In the genomic region with DNA sequence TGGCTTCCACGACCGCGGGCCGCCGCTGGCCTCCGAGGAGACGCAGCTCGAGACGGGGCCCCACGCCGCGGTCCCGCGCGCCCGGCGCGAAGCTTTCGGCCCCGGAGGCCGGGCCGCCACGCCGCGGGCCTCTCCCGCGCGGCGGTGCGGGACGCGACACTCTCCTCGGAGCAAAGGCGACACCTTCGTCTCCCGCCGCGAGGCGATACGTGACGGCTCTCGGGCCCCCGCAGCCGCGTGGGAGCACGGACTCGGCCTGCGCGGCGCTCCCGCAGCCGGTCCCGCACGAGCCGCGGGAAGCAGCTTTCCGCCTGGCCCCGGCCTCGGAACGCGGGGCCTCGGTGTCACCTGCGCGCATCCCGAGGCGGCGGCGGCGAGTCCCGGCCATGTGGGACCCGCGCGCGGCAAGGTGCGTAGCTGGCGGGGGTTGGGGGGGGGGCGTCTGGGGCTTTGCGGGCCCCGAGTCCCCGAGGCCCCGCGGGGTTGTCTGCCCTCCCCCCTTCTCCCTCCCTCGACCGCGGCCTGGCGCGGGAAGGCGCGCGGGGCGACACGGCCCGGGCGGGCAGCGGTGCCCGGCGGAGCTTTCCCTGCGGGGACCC, we compare ENCODE assay signal across 8 mouse cellular contexts. TPM values are rescaled to one million over a fixed set of nuclear protein-coding genes. Genes with fewer than 3 reads are reported as not detected.
DNase-seq lines count a peak whose midpoint lies in the region; ATAC-seq and TF ChIP-seq lines count a peak whose summit lies in the region.

No protein-coding gene starts in this region.

- TF ChIP-seq CTCF in G1E (IDR thresholded peaks at IDR 0.05; ENCODE audit: low read depth, low read length): no peak

- peak overlapping the region; percentile 57 for H3K4me3 ChIP-seq in heart, embryonic 13.5 days
- peak overlapping the region; percentile 40; the same call in 1 of the 2 replicates for H3K4me3 ChIP-seq in G1E (ENCODE audit: low read depth, low read length)
- peak overlapping the region; percentile 52 for H3K4me3 ChIP-seq in forebrain, embryonic 11.5 days (ENCODE audit: low read depth, low read length)
- peak overlapping the region; percentile 44 for H3K4me3 ChIP-seq in liver, embryonic 13.5 days (replicated peaks)

- no peak for DNase-seq in heart, postnatal 4 days
- no peak for DNase-seq in G1E (ENCODE audit: low spot score)
- peak; percentile 59 for DNase-seq in forebrain, embryonic 11.5 days (ENCODE audit: low spot score)
- DNase-seq in liver, embryonic 13.5 days: no peak
- DNase-seq in testis, postnatal 14 days (ENCODE audit: low spot score): peak; percentile 65
- DNase-seq in left cerebral cortex, adult 8-10 months (ENCODE audit: low spot score in 2 of 2): no peak

- no peaks in the 10 kb centered on the region for H3K36me3 ChIP-seq in heart, embryonic 13.5 days
- no peaks in the 10 kb centered on the region for H3K36me3 ChIP-seq in G1E (replicated peaks)
- no peaks in the 10 kb centered on the region for H3K36me3 ChIP-seq in forebrain, embryonic 11.5 days (ENCODE audit: control insufficient read depth, insufficient read depth, low read length)
- H3K36me3 ChIP-seq in liver, embryonic 13.5 days: no peaks in the 10 kb centered on the region

- H3K4me2 ChIP-seq in heart, embryonic 13.5 days: peak overlapping the region; percentile 79
- H3K4me2 ChIP-seq in forebrain, embryonic 11.5 days (ENCODE audit: low read depth, low read length, severe bottlenecking): peak overlapping the region; percentile 84
- peak overlapping the region; percentile 60 for H3K4me2 ChIP-seq in liver, embryonic 13.5 days

- 3% methylated on average over 95 of the region's 98 CpGs for WGBS in heart, embryonic 13.5 days
- WGBS in forebrain, embryonic 11.5 days: 2% methylated on average over 78 of the region's 98 CpGs
- 2% methylated on average over 80 of the region's 98 CpGs for WGBS in liver, embryonic 13.5 days (ENCODE audit: insufficient replicate concordance)

- peaks cover 16% of the 10 kb centered on the region for H3K4me1 ChIP-seq in heart, embryonic 13.5 days
- H3K4me1 ChIP-seq in G1E (ENCODE audit: insufficient read depth, low read depth, low read length): no peaks in the 10 kb centered on the region
- peaks cover 14% of the 10 kb centered on the region for H3K4me1 ChIP-seq in forebrain, embryonic 11.5 days (replicated peaks; ENCODE audit: control insufficient read depth, insufficient read depth, low read length)
- peaks cover 13% of the 10 kb centered on the region for H3K4me1 ChIP-seq in liver, embryonic 13.5 days (replicated peaks)

- H3K9me3 ChIP-seq in heart, embryonic 13.5 days: peaks cover 22% of the 10 kb centered on the region
- peaks cover 19% of the 10 kb centered on the region for H3K9me3 ChIP-seq in G1E (replicated peaks)
- H3K9me3 ChIP-seq in forebrain, embryonic 11.5 days (ENCODE audit: control insufficient read depth, low read length): peaks cover 2% of the 10 kb centered on the region; the same call in 1 of the 2 replicates
- H3K9me3 ChIP-seq in liver, embryonic 13.5 days (replicated peaks): no peaks in the 10 kb centered on the region

- H3K27ac ChIP-seq in heart, embryonic 13.5 days (replicated peaks): no peak overlapping the region
- H3K27ac ChIP-seq in forebrain, embryonic 11.5 days (ENCODE audit: low read depth, low read length): no peak overlapping the region
- no peak overlapping the region for H3K27ac ChIP-seq in liver, embryonic 13.5 days

- H3K27me3 ChIP-seq in heart, embryonic 13.5 days (replicated peaks): peaks cover 66% of the 10 kb centered on the region
- H3K27me3 ChIP-seq in G1E (ENCODE audit: insufficient read depth, low read length): no peaks in the 10 kb centered on the region
- H3K27me3 ChIP-seq in forebrain, embryonic 11.5 days (ENCODE audit: control insufficient read depth, insufficient read depth, low read length): peaks cover 46% of the 10 kb centered on the region
- peaks cover 68% of the 10 kb centered on the region for H3K27me3 ChIP-seq in liver, embryonic 13.5 days

- peak overlapping the region; percentile 64 for H3K9ac ChIP-seq in heart, embryonic 13.5 days
- H3K9ac ChIP-seq in forebrain, embryonic 11.5 days (ENCODE audit: low read length): peak overlapping the region; percentile 39
- no peak overlapping the region for H3K9ac ChIP-seq in liver, embryonic 13.5 days

- no peak for ATAC-seq in heart, embryonic 13.5 days (ENCODE audit: extremely low read depth, insufficient number of reproducible peaks, low FRiP score, low TSS enrichment)
- no peak for ATAC-seq in G1E (ENCODE audit: extremely low read depth, insufficient number of reproducible peaks, low FRiP score, poor library complexity, severe bottlenecking)
- ATAC-seq in forebrain, embryonic 11.5 days (replicated peaks; ENCODE audit: low FRiP score): peak; percentile 56
- no peak for ATAC-seq in liver, embryonic 13.5 days (ENCODE audit: low read depth)
- no peak for ATAC-seq in erythroid progenitor cell, adult 5-6 weeks (replicated peaks; ENCODE audit: low FRiP score, poor library complexity, severe bottlenecking)

RNA-seq across cellular contexts. Expression of gene Trank1, which starts 0.4 kb away (rescaled TPM):
- 0.06 and 0.24 TPM in 2 replicates for polyA plus RNA-seq in heart, embryonic 13.5 days (2015; fragmentation: Nextera tagmentation; extraction: Ambion mirVana)
- total RNA-seq in heart, postnatal 4 days (2021): under 1 TPM; 0.10 to 0.14 TPM
- not detected in 2 replicates for total RNA-seq in G1E (2014; fragmentation: Nextera tagmentation)
- total RNA-seq in G1E (2017): 0.05 and 0.12 TPM in 2 replicates
- not detected in 2 replicates for polyA plus RNA-seq in G1E (2012)
- 0.92 and 1.0 TPM in 2 replicates for polyA plus RNA-seq in forebrain, embryonic 11.5 days (2014; fragmentation: Nextera tagmentation; extraction: Ambion mirVana)
- polyA plus RNA-seq in liver, embryonic 13.5 days (2015; fragmentation: Nextera tagmentation; extraction: Ambion mirVana): not detected in 2 replicates
- 100 to 1,000 TPM; 256 to 279 (median 263) TPM for total RNA-seq in left cerebral cortex, adult 8-10 months (2022)
- not detected in 2 replicates for total RNA-seq in erythroid progenitor cell, adult 5-6 weeks (2015; ENCODE audit: low replicate concordance)
- total RNA-seq in erythroid progenitor cell, adult 5-6 weeks (2017; ENCODE audit: low replicate concordance): not detected in 2 replicates

RNA-seq across cellular contexts. Expression of gene Epm2aip1, which starts 40.2 kb away (rescaled TPM):
- 17.3 and 17.6 TPM in 2 replicates for polyA plus RNA-seq in heart, embryonic 13.5 days (2015; fragmentation: Nextera tagmentation; extraction: Ambion mirVana)
- 10 to 100 TPM; 32.5 to 35.4 TPM for total RNA-seq in heart, postnatal 4 days (2021)
- total RNA-seq in G1E (2014; fragmentation: Nextera tagmentation) (64.7 and 67.6 TPM in 2 replicates), G1E (2017) (19.6 and 29.1 TPM in 2 replicates)
- 3.3 and 3.4 TPM in 2 replicates for polyA plus RNA-seq in G1E (2012)
- 44.5 and 45.6 TPM in 2 replicates for polyA plus RNA-seq in forebrain, embryonic 11.5 days (2014; fragmentation: Nextera tagmentation; extraction: Ambion mirVana)
- polyA plus RNA-seq in liver, embryonic 13.5 days (2015; fragmentation: Nextera tagmentation; extraction: Ambion mirVana): 5.9 and 8.8 TPM in 2 replicates
- total RNA-seq in left cerebral cortex, adult 8-10 months (2022): 10 to 100 TPM; 78.9 to 89.4 (median 83.4) TPM
- 23.5 and 26.3 TPM in 2 replicates for total RNA-seq in erythroid progenitor cell, adult 5-6 weeks (2015; ENCODE audit: low replicate concordance)
- 16.9 and 21.7 TPM in 2 replicates for total RNA-seq in erythroid progenitor cell, adult 5-6 weeks (2017; ENCODE audit: low replicate concordance)

RNA-seq across cellular contexts. Expression of gene Mlh1, which starts 40.4 kb away (rescaled TPM):
- polyA plus RNA-seq in heart, embryonic 13.5 days (2015; fragmentation: Nextera tagmentation; extraction: Ambion mirVana): 33.3 and 35.2 TPM in 2 replicates
- 10 to 100 TPM; 24.3 to 25.0 TPM for total RNA-seq in heart, postnatal 4 days (2021)
- total RNA-seq in G1E (2014; fragmentation: Nextera tagmentation) (55.2 and 56.1 TPM in 2 replicates), G1E (2017) (32.3 and 32.4 TPM in 2 replicates)
- polyA plus RNA-seq in G1E (2012): 5.3 and 6.1 TPM in 2 replicates
- polyA plus RNA-seq in forebrain, embryonic 11.5 days (2014; fragmentation: Nextera tagmentation; extraction: Ambion mirVana): 54.7 and 57.9 TPM in 2 replicates
- polyA plus RNA-seq in liver, embryonic 13.5 days (2015; fragmentation: Nextera tagmentation; extraction: Ambion mirVana): 24.7 and 29.3 TPM in 2 replicates
- 10 to 100 TPM; 13.1 to 20.9 (median 16.4) TPM for total RNA-seq in left cerebral cortex, adult 8-10 months (2022)
- total RNA-seq in erythroid progenitor cell, adult 5-6 weeks (2015; ENCODE audit: low replicate concordance): 33.1 and 36.0 TPM in 2 replicates
- 31.2 and 35.4 TPM in 2 replicates for total RNA-seq in erythroid progenitor cell, adult 5-6 weeks (2017; ENCODE audit: low replicate concordance)

Comparison
In these comparisons a context has a peak if more than half of its experiments do, and no peak if none do; other contexts are left out.
1. DNase-seq: peak in forebrain, embryonic 11.5 days (single experiment) and testis, postnatal 14 days (single experiment); none in heart, postnatal 4 days (single experiment), G1E (single experiment), liver, embryonic 13.5 days (single experiment) and left cerebral cortex, adult 8-10 months (0 of 2).
2. RNA of gene Trank1, which starts 0.4 kb away (total RNA-seq): 256 to 279 TPM in left cerebral cortex, adult 8-10 months; 0.10 to 0.14 TPM in heart, postnatal 4 days, 0.05 to 0.12 TPM in G1E and not detected in erythroid progenitor cell, adult 5-6 weeks; every median in the first group is over 100 times any median in the second.
3. Peak in every context shown above with its lines, with median percentiles within 50 percentile points of each other: H3K4me2 ChIP-seq and H3K4me3 ChIP-seq.